Mouse (Mus musculus): Measurements from ENCODE around the gene Brpf3. TPM values are rescaled to one million over a fixed set of nuclear protein-coding genes. Genes with fewer than 3 reads are reported as not detected.

The Brpf3 gene
- total and polyA plus RNA-seq, 3 experiments: 3.4 to 87.3 (median 30.9) TPM

DNA sequence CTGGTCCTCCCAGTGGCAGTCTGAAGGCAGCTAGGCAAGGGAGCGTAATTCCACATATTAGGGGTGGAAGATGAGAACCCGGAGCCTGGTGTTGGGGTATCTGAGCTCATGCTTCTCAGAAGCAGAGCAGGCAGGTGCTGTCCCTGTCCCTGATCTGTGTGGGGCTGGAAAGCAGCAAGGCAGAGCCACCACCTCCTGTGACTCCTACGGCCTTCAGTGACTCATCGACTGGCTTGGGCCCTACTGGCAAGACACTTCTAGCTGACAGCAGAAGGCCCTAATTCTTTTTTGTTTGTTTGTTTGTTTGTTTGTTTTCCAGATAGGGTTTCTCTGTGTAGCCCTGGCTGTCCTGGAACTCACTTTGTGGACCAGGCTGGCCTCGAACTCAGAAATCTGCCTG lies 49.6 kb downstream of the Brpf3 start:
- no peak for DNase-seq (ENCODE audit: low spot score)
- Histone ChIP-seq H3K9me3 (replicated peaks) (no peaks in the 10 kb centered on the region), H3K27me3 (ENCODE audit: insufficient read depth, low read length) (peaks cover 13% of the 10 kb centered on the region; the same call in 1 of the 2 replicates), H3K4me1 (ENCODE audit: insufficient read depth, low read depth, low read length) (peaks cover 24% of the 10 kb centered on the region), H3K36me3 (replicated peaks) (no peaks in the 10 kb centered on the region), H3K4me3 (ENCODE audit: low read depth, low read length) (no peak overlapping the region)
- TF ChIP-seq GATA2 (IDR thresholded peaks at IDR 0.05; ENCODE audit: borderline replicate concordance, low read depth, low read length) (no peak), POLR2AphosphoS5 (IDR thresholded peaks at IDR 0.05; ENCODE audit: insufficient replicate concordance, low read depth, low read length) (no peak), TAL1 (conservative IDR thresholded peaks at IDR 0.05; ENCODE audit: low read depth, low read length) (no peak), CTCF (IDR thresholded peaks at IDR 0.05; ENCODE audit: low read depth, low read length) (no peak), GATA1 (IDR thresholded peaks at IDR 0.05; ENCODE audit: borderline replicate concordance, low read length) (no peak)
- ATAC-seq (ENCODE audit: extremely low read depth, insufficient number of reproducible peaks, low FRiP score, poor library complexity, severe bottlenecking): no peak

DNA sequence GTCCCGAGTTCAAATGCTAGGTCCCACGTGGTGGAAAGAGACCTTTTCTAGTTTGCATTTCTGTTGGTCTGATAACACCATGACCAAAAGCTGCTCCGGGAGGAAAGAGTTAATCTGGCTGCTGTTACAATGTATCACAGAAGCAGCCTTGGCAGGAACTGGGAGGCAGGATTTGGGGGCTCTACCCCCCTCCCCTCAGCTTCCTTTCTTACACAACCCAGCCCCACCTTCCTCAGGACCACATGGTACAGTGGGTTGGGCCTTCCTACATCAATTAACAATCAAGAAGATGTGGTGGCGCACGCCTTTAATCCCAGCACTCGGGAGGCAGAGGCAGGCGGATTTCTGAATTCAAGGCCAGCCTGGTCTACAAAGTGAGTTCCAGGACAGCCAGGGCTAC lies 53.5 kb downstream of the Brpf3 start:
- H3K9me3 ChIP-seq (replicated peaks): no peaks in the 10 kb centered on the region
- ATAC-seq (ENCODE audit: extremely low read depth, insufficient number of reproducible peaks, low FRiP score, poor library complexity, severe bottlenecking) (no peak), DNase-seq (ENCODE audit: low spot score) (no peak)
- no peak for TF ChIP-seq CTCF (IDR thresholded peaks at IDR 0.05; ENCODE audit: low read depth, low read length)
- TF ChIP-seq GATA1 (IDR thresholded peaks at IDR 0.05; ENCODE audit: borderline replicate concordance, low read length): no peak
- no peak for TF ChIP-seq POLR2AphosphoS5 (IDR thresholded peaks at IDR 0.05; ENCODE audit: insufficient replicate concordance, low read depth, low read length)
- no peak for TF ChIP-seq TAL1 (conservative IDR thresholded peaks at IDR 0.05; ENCODE audit: low read depth, low read length)
- TF ChIP-seq GATA2 (IDR thresholded peaks at IDR 0.05; ENCODE audit: borderline replicate concordance, low read depth, low read length): no peak
- no peaks in the 10 kb centered on the region; the same call in 1 of the 2 replicates for H3K4me1 ChIP-seq (ENCODE audit: insufficient read depth, low read depth, low read length)
- H3K4me3 ChIP-seq (ENCODE audit: low read depth, low read length): no peak overlapping the region
- H3K36me3 ChIP-seq (replicated peaks): no peaks in the 10 kb centered on the region
- H3K27me3 ChIP-seq (ENCODE audit: insufficient read depth, low read length): peaks cover 35% of the 10 kb centered on the region; the same call in 1 of the 2 replicates

DNA sequence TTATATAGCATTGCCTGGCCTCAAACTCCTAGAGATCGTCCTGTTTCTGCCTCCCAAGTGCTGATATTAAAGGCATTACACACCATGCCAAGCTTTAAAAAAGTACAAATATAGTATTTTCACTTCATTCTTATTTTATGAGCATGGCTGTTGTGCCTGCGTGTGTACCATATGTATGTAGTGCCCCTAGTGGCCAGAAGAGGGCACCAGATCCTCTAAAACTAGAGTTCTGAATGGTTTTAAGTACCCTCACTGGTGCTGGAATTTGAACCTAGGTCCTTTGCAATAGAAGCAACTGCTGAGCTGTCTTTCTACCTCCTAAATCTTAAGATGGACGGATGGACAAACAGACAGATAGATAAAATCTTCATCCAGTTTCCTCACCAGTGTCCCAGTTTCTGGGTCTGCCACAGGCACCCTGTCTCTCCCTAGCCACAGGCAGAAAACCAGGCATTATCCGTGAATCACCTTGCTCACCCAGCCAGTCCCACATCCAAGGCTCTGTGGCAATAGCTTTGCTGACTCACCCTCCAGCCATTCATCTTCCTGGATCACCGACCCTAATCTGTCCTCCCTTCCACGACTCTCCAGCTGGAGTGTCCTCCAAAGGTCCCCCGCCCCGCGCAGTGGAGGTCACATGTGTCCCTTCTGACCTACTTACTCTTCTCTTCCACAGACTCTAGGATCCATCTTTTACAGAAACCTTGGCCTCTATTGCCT lies 54.4 kb downstream of the Brpf3 start:
- no peak overlapping the region for H3K4me3 ChIP-seq (ENCODE audit: low read depth, low read length)
- ATAC-seq (ENCODE audit: extremely low read depth, insufficient number of reproducible peaks, low FRiP score, poor library complexity, severe bottlenecking): no peak
- H3K27me3 ChIP-seq (ENCODE audit: insufficient read depth, low read length): peaks cover 36% of the 10 kb centered on the region; the same call in 1 of the 2 replicates
- no peaks in the 10 kb centered on the region; the same call in 1 of the 2 replicates for H3K4me1 ChIP-seq (ENCODE audit: insufficient read depth, low read depth, low read length)
- TF ChIP-seq CTCF (IDR thresholded peaks at IDR 0.05; ENCODE audit: low read depth, low read length) (peak; percentile 60), TAL1 (conservative IDR thresholded peaks at IDR 0.05; ENCODE audit: low read depth, low read length) (no peak)
- no peak for DNase-seq (ENCODE audit: low spot score)
- H3K9me3 ChIP-seq (replicated peaks): no peaks in the 10 kb centered on the region
- no peaks in the 10 kb centered on the region for H3K36me3 ChIP-seq (replicated peaks)

DNA sequence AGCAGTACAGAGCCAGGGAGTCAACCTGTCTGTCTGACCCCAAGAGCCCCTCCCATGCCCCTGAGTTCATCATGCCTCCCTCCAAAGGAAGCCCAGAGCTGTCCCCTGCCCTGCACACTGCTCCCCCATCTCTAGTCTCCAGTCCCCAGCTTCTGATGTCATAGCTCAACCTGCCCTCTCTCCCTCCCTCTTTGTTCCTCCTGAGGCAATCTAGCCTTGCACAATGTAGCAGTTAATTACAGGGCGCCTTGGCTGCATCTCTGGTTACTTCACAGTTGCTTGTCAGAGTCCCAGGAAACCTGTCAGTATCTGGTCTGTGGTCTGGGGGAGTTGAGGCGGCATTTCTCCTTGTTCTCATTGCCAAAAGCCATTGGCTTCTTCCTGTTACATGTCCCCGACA lies 55.1 kb downstream of the Brpf3 start:
- no peak for DNase-seq (ENCODE audit: low spot score)
- Histone ChIP-seq H3K9me3 (replicated peaks) (no peaks in the 10 kb centered on the region), H3K4me1 (ENCODE audit: insufficient read depth, low read depth, low read length) (no peaks in the 10 kb centered on the region; the same call in 1 of the 2 replicates), H3K27me3 (ENCODE audit: insufficient read depth, low read length) (peaks cover 34% of the 10 kb centered on the region; the same call in 1 of the 2 replicates), H3K36me3 (replicated peaks) (no peaks in the 10 kb centered on the region), H3K4me3 (ENCODE audit: low read depth, low read length) (no peak overlapping the region)
- TF ChIP-seq POLR2AphosphoS5 (IDR thresholded peaks at IDR 0.05; ENCODE audit: insufficient replicate concordance, low read depth, low read length) (no peak), GATA1 (IDR thresholded peaks at IDR 0.05; ENCODE audit: borderline replicate concordance, low read length) (no peak), CTCF (IDR thresholded peaks at IDR 0.05; ENCODE audit: low read depth, low read length) (no peak), GATA2 (IDR thresholded peaks at IDR 0.05; ENCODE audit: borderline replicate concordance, low read depth, low read length) (no peak), TAL1 (conservative IDR thresholded peaks at IDR 0.05; ENCODE audit: low read depth, low read length) (no peak)
- ATAC-seq (ENCODE audit: extremely low read depth, insufficient number of reproducible peaks, low FRiP score, poor library complexity, severe bottlenecking): no peak

DNA sequence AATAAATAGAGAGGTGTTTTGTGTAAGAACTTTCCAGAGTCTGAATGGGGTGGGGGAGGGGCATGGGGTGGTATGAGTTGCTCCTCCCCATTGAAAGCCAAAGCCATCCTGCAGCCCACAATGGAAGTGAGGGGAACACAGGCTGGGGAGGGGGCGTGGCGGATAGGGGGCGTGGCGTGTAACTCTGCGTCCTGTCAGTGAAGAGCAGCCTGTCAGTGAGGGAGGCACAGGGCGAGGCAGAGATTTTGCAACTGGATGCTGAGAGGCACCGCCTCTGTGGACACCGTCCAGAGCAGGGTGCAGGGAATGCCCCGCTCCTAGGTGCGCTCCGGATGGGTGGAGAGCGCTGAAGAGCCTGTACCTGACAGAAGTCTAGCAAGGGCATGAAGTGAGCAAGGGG lies 57.3 kb downstream of the Brpf3 start, which contains the start of gene Pnpla1:
Pnpla1 (plus strand) TSS at position 207 of the 400 bp plus-strand sequence.
- no peak within 1 kb of the TSS for H3K4me3 ChIP-seq (ENCODE audit: low read depth, low read length)
- no peak for ATAC-seq (ENCODE audit: extremely low read depth, insufficient number of reproducible peaks, low FRiP score, poor library complexity, severe bottlenecking)
- no peaks in the 10 kb centered on the region for H3K36me3 ChIP-seq (replicated peaks)
- peaks cover 34% of the 10 kb centered on the region for H3K27me3 ChIP-seq (ENCODE audit: insufficient read depth, low read length)
- H3K4me1 ChIP-seq (ENCODE audit: insufficient read depth, low read depth, low read length): no peaks in the 10 kb centered on the region; the same call in 1 of the 2 replicates
- TF ChIP-seq GATA2 (IDR thresholded peaks at IDR 0.05; ENCODE audit: borderline replicate concordance, low read depth, low read length) (no peak), POLR2AphosphoS5 (IDR thresholded peaks at IDR 0.05; ENCODE audit: insufficient replicate concordance, low read depth, low read length) (no peak), CTCF (IDR thresholded peaks at IDR 0.05; ENCODE audit: low read depth, low read length) (no peak), GATA1 (IDR thresholded peaks at IDR 0.05; ENCODE audit: borderline replicate concordance, low read length) (no peak), TAL1 (conservative IDR thresholded peaks at IDR 0.05; ENCODE audit: low read depth, low read length) (no peak)
- no peaks in the 10 kb centered on the region for H3K9me3 ChIP-seq (replicated peaks)
- no peak for DNase-seq (ENCODE audit: low spot score)

DNA sequence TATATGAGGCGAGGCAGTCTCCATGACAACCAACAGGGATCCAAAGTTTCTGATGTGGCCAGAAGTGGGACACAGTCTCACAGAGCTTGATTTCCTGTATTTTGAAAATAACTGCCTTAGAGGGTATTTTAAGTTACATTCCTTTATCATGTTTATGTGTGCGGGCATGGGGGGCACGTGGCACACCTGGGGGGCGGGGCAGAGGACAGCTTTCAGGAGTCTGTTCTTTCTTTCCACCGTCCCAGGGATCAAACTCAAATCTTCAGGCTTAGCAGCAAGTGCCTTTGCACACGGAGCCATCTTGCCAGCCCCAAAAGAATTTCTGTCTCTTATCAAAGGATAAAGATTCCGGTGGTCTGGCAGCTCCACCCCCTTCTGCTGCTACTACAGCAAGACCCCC lies 63.0 kb downstream of the Brpf3 start:
- no peak for TF ChIP-seq GATA1 (IDR thresholded peaks at IDR 0.05; ENCODE audit: borderline replicate concordance, low read length)
- TF ChIP-seq POLR2AphosphoS5 (IDR thresholded peaks at IDR 0.05; ENCODE audit: insufficient replicate concordance, low read depth, low read length): no peak
- no peak for TF ChIP-seq GATA2 (IDR thresholded peaks at IDR 0.05; ENCODE audit: borderline replicate concordance, low read depth, low read length)
- no peak for TF ChIP-seq TAL1 (conservative IDR thresholded peaks at IDR 0.05; ENCODE audit: low read depth, low read length)
- TF ChIP-seq CTCF (IDR thresholded peaks at IDR 0.05; ENCODE audit: low read depth, low read length): no peak
- Histone ChIP-seq H3K9me3 (replicated peaks) (no peaks in the 10 kb centered on the region), H3K27me3 (ENCODE audit: insufficient read depth, low read length) (peaks cover 24% of the 10 kb centered on the region), H3K4me1 (ENCODE audit: insufficient read depth, low read depth, low read length) (no peaks in the 10 kb centered on the region), H3K36me3 (replicated peaks) (no peaks in the 10 kb centered on the region), H3K4me3 (ENCODE audit: low read depth, low read length) (no peak overlapping the region)
- ATAC-seq (ENCODE audit: extremely low read depth, insufficient number of reproducible peaks, low FRiP score, poor library complexity, severe bottlenecking): no peak
- no peak for DNase-seq (ENCODE audit: low spot score)
